Mouse (Mus musculus) kidney, adult 11 months (tissue): Measurements from ENCODE around the gene Slc15a1.

Experiments used
- DNase-seq: peaks from one replicate; pipeline ENCODE4 v3.0.0; 2022

The Slc15a1 gene

DNA sequence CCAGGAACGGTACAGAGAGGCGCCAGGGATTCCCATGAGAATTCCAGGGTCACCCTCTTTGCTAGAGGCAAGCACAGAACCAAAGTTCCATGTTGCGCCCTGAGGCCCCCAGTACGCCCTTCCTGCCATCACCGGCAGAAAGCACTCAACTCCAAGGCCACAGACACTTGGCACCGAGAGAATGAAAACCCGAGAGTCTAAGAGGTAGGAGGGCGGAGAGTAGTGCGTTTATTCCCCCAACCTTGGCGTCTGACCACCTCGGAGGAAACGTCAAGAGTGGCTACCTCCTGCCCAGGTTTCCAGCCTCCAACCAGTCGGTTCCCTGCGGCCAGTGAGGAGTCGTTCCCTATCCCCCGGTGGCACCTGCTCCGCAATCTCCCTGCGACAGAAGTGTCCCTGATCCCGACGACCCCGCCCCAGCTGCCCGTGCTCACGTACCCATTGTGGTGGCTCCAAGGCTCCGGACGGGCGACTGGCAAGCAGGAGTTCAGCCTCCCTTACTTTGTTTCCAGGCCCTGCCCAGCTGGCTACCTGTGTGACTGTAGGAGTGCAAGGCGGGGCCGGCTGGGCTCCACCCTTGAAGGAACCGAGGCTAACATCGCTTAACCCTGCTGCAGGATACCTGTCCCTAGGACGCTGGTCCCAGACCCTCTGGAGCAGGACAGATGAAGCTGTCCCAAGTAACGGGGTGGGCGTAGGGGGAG is at the start of gene Slc15a1:
Gene Slc15a1, minus strand, starts transcription at position 472 of the 704 bp plus-strand sequence.
- no peak for DNase-seq

DNA sequence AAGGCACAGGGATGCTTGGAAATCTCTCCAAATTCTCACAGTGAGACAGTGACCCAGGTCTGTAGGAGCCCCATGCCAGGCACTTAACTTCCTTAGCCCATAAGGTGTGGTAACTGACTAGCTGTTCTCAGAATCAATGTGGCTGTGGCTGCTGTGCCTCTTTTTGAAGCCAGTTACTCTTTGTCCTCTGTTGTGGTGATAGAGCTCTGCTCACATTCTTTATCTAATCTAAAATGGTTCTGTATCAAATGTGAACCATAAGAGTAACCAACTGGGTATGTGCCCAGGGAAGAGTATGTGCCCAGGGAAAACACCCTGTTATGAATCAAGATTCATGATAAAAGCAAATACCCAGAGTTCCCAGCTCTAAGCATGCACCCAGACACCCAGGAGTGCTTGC is 48.7 kb upstream of the Slc15a1 start:
- no peak for DNase-seq

DNA sequence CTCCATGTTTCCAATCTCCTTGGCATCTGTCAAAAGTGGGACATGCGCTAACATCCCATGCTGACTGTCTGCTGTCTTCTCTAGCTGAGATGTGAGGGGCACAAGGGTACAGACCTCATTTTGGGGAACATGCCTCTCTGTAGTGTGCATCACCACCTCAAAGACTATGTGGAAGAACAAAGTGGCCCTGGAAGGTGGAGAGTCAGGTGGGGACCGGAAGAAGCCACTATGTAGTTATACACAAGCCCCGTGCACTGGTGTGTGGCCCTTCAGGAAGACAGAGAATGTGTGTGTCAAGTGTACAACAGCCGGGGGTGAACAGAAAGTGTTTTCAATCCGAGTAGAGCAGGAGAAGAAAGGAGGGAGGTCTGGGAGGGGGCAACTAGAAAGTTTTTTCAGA is 47.5 kb upstream of the Slc15a1 start:
- no peak for DNase-seq

DNA sequence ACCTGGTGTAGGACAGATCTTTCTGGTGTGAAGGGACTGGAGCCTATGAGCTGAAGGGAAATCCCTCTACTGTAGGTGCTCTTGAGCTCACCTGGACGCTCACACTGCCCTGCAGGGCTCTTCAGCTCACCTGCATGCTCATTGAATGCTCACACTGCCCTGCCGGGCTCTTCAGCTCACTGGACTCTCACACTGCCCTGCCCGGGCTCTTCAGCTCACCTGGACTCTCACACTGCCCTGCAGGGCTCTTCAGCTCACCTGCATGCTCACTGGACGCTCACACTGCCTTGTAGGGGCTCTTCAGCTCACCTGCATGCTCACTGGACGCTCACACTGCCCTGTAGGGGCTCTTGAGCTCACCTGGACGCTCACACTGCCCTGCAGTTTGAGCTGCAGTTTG is 44.8 kb upstream of the Slc15a1 start:
- no peak for DNase-seq

DNA sequence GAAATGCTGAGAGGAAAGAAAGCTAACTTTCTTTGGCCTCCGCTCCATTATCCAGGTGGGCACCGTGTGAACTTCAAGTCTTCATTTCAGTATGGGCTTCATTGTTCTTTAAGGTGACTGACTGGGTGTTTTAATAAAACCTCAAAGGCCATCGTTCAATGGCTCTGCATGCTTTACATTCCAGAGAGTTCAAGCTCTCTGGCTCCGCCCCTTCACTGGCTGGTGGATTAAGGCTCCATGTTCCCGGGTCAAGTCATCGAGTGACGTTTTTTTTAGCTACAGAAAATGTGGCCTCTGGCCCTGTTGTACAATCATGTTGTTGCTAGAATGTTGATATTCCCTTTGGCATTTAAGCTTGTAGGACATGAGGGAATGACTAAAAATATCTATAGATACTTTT is 42.7 kb upstream of the Slc15a1 start:
- DNase-seq = peak; percentile 59

DNA sequence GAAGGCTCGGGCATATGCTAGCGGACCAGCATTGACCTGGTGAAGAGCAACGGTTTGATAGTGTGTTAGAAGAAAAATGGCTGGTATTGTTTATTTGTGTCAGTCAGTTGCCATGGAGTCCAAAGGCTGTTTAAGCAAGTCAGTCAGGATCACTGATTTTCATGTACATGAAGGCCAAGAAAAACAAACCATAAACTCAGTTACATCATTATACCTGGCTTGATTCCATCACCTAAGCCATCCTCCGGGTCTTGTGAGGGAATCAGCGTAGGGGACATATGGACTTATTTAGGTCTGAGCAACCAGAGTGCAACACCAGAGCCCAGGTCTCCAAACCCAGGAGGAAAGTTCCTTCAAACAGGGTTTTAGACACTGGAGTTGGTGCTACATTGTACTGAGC is 41.6 kb upstream of the Slc15a1 start:
- no peak for DNase-seq

DNA sequence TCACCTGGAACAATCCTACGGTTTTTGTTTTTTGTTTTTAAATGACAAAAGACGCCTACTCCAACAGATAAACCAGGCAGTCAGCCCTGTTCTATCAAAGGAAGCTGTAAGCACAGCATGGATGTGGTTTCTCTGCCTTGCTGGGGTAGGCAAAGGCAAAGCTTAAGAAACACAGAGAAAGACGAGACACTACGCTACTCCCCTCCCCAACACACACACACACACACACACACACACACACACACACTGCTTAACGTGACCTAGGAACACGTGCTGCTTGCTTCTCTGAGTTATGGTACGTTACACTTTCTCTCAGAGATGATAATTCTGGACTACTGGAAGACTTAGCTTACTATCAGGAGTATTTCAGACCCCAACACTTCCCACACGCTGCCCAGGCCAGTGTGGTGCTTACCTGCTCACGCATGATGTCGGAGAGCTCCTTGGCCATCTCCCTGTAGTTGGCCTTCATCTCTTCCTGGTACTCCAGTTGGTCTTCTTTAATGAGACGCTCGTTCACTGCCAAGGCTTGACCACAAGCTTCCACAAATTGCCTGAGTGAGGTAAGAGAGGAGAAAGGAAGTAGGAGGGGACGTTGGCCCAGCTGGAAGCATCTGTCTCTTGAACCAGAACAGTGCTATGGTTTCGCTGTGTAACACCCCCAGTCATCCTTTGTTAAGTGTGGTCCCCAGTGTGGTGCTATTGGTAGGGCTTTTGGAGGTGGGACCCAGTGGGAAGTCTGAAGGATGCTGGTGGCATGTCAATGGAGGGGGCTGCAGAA is 40.7 kb upstream of the Slc15a1 start:
- no peak for DNase-seq

DNA sequence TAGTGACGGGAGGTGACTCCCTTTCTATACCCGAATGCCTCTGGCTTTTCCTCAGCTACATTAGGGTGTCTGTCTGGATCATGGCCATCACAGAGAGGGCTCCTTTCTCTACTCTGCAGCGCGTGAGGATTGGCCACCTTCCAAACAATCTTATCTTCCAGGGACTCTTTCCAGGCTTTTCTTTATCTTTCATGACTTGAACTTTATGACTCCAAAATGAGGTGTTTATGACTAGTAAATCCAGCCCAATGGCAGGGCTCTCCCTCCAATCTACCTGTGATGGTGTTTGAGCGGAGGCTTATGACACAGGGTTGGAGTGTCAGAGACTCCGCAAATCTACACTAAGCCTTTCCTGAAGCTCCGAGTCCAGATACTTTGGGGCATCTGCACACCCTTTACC is 36.2 kb upstream of the Slc15a1 start:
- no peak for DNase-seq

DNA sequence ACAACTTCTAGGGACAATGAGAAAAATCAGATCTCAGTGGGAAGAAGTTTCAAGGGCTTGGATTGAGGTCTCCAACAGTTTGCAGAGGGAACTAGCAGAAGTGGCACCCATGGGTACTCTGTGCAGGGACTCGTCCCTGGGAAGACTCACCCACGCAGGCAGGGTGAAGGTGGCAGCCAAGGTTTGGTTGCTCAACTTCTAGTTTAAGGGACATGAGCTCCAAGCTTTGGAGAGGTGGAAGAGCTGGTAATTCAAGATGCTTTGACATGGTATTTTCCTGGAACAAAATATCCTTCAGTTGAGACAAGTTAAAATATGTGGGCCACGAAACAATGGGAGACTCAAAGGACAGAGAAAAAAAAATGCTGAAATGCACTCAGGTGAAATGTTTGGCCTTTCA is 29.4 kb upstream of the Slc15a1 start:
- no peak for DNase-seq

DNA sequence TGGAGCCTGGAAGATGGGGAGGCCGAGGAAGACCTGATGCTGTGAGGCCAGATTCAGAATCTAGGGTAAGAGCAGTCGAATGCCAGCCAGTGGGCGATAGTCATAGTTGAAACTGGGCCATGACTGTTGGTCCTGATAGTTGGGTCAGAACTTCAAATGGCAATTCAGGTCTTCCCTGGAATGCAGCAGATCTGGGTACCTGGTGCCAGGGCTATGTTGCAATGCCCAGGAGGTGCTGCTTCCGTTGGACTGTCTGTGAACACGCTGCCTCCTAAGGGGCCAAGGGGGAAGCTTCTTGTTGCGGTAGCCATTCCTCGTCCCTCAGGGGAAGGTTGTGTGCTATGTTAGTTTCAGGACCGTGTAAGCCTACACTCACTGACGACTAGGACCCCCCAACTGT is 25.8 kb upstream of the Slc15a1 start:
- no peak for DNase-seq

DNA sequence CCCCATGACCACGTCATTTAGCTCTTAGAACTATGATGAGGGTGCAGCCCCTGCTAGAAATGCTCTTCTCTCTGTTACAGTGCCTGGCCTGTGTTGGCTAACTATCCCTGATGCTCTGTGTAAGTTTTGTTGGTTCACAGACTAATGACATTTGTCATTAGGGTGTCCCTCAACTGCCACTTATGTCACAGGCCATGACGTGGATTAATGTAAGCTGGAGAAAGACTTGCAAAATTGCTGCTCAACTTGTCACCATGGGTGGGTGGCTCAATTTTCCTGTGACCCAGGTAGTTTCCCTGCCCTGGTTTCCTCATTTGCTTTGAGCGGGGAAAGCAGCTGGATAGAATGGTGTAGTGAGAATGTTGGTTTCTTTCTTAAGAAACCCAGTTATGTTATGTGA is 22.8 kb upstream of the Slc15a1 start:
- DNase-seq = no peak

DNA sequence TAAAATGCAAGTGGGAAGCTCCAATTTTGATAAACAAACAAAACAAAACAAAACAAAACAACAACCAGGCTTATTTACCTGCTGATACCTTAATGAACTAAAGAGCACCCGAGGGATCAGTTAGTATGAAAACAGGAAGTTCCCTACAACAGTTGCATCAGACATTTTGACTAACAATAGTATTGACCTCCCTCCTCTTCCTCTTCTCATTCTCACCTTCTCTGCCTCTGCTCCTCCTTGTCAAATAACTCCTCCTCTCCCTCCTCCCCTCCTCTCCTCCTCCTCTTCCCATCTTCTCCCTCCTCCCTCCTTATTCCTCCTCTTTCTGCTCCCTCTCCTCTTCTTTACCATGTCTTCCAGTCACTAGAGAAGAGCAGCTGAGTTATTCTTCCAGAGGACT is 22.1 kb upstream of the Slc15a1 start:
- DNase-seq = no peak

DNA sequence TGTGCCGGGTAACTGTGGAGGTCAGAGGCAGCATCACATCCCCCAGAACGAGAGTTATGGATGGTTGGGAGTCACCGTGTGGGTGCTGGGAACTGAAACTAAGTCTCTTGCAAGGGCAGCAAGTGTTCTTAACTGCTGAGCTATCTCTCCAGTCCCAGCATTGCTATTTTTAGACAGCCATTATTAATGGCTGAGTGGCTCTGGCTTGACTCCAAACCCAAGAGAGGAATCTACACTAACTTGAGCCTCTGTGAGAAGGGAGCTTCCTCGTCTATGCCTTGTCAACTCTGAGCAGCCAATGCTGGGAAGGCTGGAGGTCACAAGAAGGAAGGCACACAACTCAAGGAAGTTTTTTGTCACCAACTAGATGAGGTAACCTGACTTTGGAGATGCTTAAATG is 16.7 kb upstream of the Slc15a1 start:
- peak; percentile 56 for DNase-seq

DNA sequence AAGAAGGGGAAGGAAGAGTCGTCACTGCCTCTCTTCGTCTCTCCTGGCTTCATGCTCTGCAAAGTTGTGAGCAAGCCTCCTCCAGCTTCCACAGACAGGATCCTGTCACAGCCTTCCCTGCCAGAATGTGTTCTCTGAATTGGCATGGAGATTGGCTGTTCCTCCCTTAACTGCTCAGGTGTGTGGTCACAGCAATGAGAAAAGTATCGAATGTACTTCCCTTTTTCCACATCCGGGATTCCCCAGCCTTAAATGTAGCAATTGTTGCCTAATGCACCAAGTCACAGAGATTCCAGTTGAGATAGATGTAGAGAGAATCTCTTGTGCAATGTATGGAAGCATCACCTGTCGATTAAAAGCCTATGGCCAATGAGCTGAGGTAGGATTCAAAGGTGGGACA is 11.8 kb upstream of the Slc15a1 start:
- no peak for DNase-seq

DNA sequence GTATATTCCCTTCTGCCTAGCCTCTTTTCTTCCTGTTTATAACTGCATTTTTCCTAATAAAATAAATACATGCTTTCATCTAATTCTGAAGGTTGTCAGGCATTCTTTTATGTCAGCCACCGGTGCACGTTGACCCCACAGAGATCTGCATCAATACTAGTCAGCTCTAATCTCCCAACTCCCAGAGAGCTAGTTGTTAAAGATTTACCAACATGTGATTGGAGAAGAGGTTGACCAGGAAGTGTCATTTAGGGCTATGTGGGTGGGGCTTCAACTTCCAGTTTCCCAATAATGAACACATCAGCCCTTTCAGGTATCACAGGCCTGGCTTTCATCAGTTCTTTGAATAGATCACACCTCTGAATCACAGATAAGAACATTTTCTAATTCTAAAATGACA is 3.9 kb upstream of the Slc15a1 start:
- DNase-seq = no peak

DNA sequence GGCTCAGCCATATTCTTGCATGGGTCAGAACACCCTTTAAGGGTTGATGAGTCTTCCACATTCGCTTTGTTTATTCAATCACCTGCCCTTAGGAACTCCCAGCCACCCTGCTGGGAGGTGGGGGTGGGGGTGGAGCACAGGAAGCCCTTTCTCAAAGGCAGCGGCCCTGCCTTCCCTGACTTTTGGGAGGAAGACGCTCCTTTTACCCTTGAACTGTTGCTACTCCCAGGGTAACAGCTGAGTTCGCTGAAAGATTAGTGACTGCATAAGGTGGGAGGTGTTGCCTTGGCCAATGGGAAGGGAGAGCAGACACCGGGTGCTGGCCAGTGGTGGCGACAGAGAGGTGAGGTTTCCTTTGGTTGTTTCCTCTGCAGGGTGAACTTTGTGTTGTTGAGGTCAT is 1.3 kb upstream of the Slc15a1 start:
- peak; percentile 63 for DNase-seq

DNA sequence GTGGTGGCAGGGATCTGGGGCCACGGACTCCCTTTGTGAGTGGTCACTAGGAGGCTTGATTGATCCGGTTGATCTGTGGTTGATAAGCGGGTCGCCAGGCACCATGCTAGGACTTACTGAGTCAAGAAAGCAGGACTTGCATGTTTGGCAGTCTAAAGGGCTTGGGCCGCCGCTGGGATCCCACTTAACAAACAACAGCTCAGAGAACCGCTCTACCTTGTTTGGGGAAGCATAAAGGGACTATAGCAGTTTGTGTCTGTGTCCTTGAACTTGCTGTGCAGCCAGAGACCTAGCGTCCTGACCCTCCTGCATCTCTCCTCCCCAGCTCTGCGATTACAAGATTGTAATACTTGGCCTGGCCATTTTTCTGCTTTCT is 421 bp upstream of the Slc15a1 start:
- no peak for DNase-seq

DNA sequence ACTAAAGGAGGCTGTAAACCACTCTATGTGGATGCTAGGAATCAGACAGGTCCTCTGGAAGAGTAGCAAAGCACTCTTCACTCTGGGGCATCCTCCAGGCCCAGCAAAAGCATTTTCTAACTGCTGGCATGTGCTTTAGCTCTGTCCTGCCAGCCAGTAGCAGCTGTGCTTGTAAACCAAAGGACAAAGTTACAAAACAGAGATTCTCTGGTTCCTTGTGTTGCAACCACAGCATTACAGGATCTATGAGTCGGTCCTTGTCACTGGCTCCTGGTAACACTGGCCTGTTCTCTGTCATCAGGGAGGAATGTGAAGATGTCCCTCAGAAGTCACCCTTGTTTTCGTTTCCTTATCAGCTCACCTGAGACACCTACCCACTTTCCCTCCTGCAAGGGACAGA is 4.5 kb downstream of the Slc15a1 start:
- no peak for DNase-seq

DNA sequence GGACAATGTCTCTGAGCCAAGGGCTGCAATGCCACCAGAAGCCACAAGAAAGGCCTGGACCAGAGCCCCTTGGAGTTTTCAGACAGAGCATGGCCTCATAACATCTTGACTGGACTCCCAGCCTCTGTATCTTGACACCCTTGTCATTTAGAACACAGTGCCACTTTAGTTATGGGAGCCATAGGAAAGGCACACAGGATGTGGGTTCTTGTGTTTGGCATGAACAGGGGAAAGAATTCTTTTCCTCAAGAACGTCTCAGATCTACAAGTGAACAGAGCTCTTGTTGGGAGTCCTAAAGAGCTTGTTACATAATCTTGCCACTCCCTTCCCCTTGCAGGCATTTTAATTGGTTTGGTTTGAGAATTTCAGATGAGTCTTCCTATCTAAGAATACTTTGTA is 5.3 kb downstream of the Slc15a1 start:
- no peak for DNase-seq

DNA sequence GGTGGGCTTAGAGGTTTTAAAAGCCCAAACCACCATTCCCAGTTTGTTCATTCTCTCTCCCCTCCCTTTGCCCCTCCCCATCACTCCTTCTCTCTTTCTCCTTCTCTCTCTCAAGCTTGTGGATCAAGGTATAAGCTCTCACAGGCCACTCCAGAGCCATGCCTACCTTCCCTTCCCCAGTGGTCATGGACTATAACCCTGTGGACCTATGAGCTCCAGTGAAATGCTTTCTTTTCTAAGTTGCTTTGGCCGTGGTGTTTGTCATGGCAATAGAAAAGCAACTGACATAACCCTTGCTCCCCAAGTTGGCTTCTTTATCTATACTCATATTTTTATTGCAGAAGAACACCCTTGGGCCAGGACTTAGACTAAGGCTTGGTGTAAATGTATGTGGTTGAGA is 7.3 kb downstream of the Slc15a1 start:
- no peak for DNase-seq

DNA sequence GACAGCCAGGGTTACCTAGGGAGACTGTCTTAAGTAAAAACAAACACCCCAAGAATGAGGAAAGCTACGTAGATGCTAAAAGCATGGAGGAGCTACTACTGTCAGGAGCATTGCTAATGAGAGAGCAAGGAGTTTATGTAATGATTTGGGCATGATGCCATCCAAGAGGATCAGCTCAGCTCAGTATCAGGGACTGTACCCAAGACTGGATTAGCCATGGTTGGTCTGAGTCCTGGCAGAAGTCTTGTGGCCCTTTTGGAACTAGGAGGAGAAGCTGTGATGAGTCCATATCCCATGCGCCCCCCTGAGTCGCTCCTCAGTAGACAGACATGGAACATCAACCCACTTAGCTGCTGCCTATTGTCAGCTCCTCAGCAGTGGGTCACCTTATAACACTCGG is 9.3 kb downstream of the Slc15a1 start:
- no peak for DNase-seq

DNA sequence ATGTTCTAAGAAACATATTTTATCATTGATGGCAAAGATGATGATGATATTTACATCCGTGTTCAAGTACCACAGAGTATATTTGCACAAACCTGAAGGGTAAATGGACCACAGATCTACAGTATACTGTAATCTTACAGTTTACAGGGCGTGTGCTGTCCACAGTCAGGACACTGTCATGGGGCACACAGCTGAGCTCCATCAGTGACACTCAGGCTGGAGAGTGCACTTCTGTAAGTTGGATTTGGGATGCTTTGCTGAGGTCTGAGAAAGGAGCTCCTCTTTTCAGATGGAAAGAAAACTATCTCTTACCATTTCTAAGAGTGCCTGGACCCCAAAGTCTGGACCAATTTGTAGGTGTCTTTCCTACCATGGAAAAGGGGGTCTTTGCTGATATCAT is 9.9 kb downstream of the Slc15a1 start:
- DNase-seq = no peak

DNA sequence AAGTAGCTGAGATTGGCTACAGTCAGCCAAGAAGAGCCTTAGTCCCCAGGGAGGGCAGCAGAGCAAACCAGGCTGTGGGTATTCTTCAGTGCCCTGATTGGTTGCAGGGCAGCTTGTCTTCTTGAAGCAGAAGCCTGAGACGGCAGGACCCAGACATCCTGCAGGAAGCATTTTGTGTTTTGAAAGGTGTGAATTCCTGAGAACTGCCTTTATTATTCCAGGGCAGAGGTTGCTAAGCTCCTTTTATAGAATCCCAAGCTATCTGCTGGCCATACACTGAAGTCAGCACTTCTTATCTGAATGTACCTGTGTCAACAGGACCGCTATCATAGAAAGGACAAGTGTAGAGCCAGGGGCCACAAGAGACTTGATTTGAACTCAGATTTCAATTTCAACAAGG is 10.8 kb downstream of the Slc15a1 start:
- no peak for DNase-seq

DNA sequence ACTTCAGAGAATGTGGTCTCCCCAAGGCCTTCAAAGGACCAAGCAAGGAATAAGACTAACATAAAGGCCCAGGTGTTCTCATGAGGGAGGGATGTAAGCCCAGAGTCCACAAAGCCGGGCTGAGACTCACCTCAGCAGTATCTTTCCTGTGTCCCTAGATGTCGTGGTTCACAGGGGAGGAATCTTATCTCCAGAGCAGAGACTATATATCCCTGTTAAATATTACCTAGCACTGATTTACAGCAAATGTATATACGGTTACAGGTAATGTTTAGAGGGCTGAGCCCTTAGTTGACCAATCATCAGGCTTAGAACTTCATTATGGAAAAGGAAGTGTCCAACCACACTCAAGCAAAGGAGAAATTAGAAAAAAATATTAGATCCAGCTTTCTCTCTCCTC is 11.3 kb downstream of the Slc15a1 start:
- DNase-seq = no peak

DNA sequence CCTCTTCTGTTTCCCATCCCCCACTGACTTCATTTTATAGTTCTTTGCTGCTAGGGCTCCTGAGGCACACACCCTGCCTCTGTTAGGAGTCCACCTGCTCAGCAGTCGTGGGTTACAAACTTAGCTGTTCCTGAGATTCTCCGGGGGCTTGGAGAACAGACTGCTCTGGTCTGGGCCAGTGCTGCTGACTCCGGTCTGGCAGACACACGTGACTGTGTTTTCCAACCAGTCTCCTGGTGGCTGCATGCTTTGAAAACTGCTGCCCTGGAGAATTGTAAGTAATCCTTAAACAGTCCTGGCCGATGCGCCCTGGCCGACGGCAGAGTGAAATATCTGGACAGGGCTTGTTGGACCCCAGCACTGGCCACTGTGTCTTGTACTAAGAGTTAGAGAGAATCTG is 12.7 kb downstream of the Slc15a1 start:
- DNase-seq = peak; percentile 37
